Mouse (Mus musculus): Measurements from ENCODE around the gene Olfr538.
"Not testable (repeated sequence)": the region's sequence is repeated elsewhere in the genome, so short reads cannot be mapped to it uniquely, and the experiment has no call there.

Olfr538 gene

GRCm38 (mm10) chr7:140567586-140567985, at the start of gene Olfr538:
TSS of gene Olfr538 (plus strand) at chr7:140567886.
- DNase-seq (ENCODE audit: low spot score in 2 of 2), result no peak

GRCm38 (mm10) chr7:140539746-140540145, 27.9 kb upstream of the Olfr538 start:
- no peak for DNase-seq (ENCODE audit: low spot score in 2 of 2)

GRCm38 (mm10) chr7:140600969-140601368, 33.3 kb downstream of the Olfr538 start, which contains the start of gene Olfr46:
TSS of gene Olfr46 (plus strand) at chr7:140601269.
- DNase-seq (ENCODE audit: low spot score in 2 of 2), result not testable (repeated sequence)
